Mouse (Mus musculus): ENCODE results near the gene Lrrk1. TPM values are rescaled to one million over a fixed set of nuclear protein-coding genes. Genes with fewer than 3 reads are reported as not detected.

Lrrk1 gene
- polyA plus RNA-seq, 1 experiment from 2014 or later: 2.9 TPM

- no peak for ATAC-seq (ENCODE audit: low FRiP score)
- no peaks in the 10 kb centered on the region for H3K4me1 ChIP-seq (replicated peaks; ENCODE audit: control insufficient read depth, insufficient read depth, low read length)
- H3K27me3 ChIP-seq (ENCODE audit: control insufficient read depth, insufficient read depth, low read length): no peaks in the 10 kb centered on the region
- no peaks in the 10 kb centered on the region for H3K9me3 ChIP-seq (ENCODE audit: control insufficient read depth, low read length)
- H3K36me3 ChIP-seq (ENCODE audit: control insufficient read depth, insufficient read depth, low read length): no peaks in the 10 kb centered on the region
- DNase-seq (ENCODE audit: low spot score): peak; percentile 40
- no peak overlapping the region for H3K27ac ChIP-seq (ENCODE audit: low read depth, low read length)
- H3K4me3 ChIP-seq (ENCODE audit: low read depth, low read length): no peak overlapping the region
- WGBS: 64% methylated on average over 5 of the region's 5 CpGs
- no peak overlapping the region for H3K9ac ChIP-seq (ENCODE audit: low read depth, low read length)
- no peak overlapping the region for H3K4me2 ChIP-seq (replicated peaks; ENCODE audit: low read depth, low read length)
These were observed 67.2 kb downstream of the Lrrk1 start for GRCm38 (mm10) chr7:66320996-66321395.

DNA sequence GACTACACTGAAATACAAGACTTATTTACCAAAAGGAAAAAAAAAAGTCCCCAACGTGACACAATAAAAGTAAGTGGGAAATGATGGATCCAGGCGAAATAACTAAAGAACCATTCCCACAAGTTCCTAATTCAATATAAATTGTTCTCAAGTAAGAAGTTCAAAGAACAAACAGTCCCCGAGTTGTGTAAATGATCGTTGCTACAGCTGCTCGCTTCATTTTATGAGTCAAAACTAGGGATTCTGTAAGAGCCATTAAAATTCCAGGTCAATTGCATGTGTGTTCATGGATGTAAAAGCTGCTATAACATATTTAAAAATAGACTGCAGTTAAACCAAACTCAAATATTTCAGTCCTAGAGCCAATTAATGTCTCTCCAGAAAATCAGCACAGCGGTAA, 70.0 kb downstream of the Lrrk1 start:
- Histone ChIP-seq H3K27me3 (ENCODE audit: control insufficient read depth, insufficient read depth, low read length) (no peaks in the 10 kb centered on the region), H3K4me3 (ENCODE audit: low read depth, low read length) (no peak overlapping the region), H3K4me1 (replicated peaks; ENCODE audit: control insufficient read depth, insufficient read depth, low read length) (no peaks in the 10 kb centered on the region), H3K4me2 (replicated peaks; ENCODE audit: low read depth, low read length) (no peak overlapping the region), H3K36me3 (ENCODE audit: control insufficient read depth, insufficient read depth, low read length) (no peaks in the 10 kb centered on the region), H3K9ac (ENCODE audit: low read depth, low read length) (no peak overlapping the region), H3K27ac (ENCODE audit: low read depth, low read length) (no peak overlapping the region), H3K9me3 (ENCODE audit: control insufficient read depth, low read length) (no peaks in the 10 kb centered on the region)
- no peak for ATAC-seq (ENCODE audit: low FRiP score)
- no peak for DNase-seq (ENCODE audit: low spot score)
- WGBS: 93% methylated on average over 6 of the region's 6 CpGs

- Histone ChIP-seq H3K9me3 (ENCODE audit: control insufficient read depth, low read length) (no peaks in the 10 kb centered on the region), H3K4me3 (ENCODE audit: low read depth, low read length) (no peak overlapping the region), H3K4me2 (replicated peaks; ENCODE audit: low read depth, low read length) (no peak overlapping the region), H3K4me1 (replicated peaks; ENCODE audit: control insufficient read depth, insufficient read depth, low read length) (no peaks in the 10 kb centered on the region), H3K9ac (ENCODE audit: low read depth, low read length) (no peak overlapping the region), H3K36me3 (ENCODE audit: control insufficient read depth, insufficient read depth, low read length) (no peaks in the 10 kb centered on the region), H3K27ac (ENCODE audit: low read depth, low read length) (no peak overlapping the region), H3K27me3 (ENCODE audit: control insufficient read depth, insufficient read depth, low read length) (no peaks in the 10 kb centered on the region)
- WGBS: 84% methylated on average over 26 of the region's 26 CpGs
- no peak for ATAC-seq (ENCODE audit: low FRiP score)
- DNase-seq (ENCODE audit: low spot score): no peak
These were observed 77.2 kb downstream of the Lrrk1 start for GRCm38 (mm10) chr7:66310670-66311656.

- H3K4me3 ChIP-seq (ENCODE audit: low read depth, low read length): no peak overlapping the region
- H3K4me1 ChIP-seq (replicated peaks; ENCODE audit: control insufficient read depth, insufficient read depth, low read length): no peaks in the 10 kb centered on the region
- H3K27me3 ChIP-seq (ENCODE audit: control insufficient read depth, insufficient read depth, low read length): no peaks in the 10 kb centered on the region
- 45% methylated on average over 7 of the region's 7 CpGs for WGBS
- H3K9me3 ChIP-seq (ENCODE audit: control insufficient read depth, low read length): no peaks in the 10 kb centered on the region
- no peak for ATAC-seq (ENCODE audit: low FRiP score)
- peak; percentile 87 for DNase-seq (ENCODE audit: low spot score)
- H3K36me3 ChIP-seq (ENCODE audit: control insufficient read depth, insufficient read depth, low read length): no peaks in the 10 kb centered on the region
- H3K27ac ChIP-seq (ENCODE audit: low read depth, low read length): no peak overlapping the region
- no peak overlapping the region for H3K9ac ChIP-seq (ENCODE audit: low read depth, low read length)
- H3K4me2 ChIP-seq (replicated peaks; ENCODE audit: low read depth, low read length): no peak overlapping the region
These were observed 78.0 kb downstream of the Lrrk1 start for GRCm38 (mm10) chr7:66309950-66310669.

GRCm38 (mm10) chr7:66309240-66309949, 78.8 kb downstream of the Lrrk1 start:
- DNase-seq (ENCODE audit: low spot score) (no peak), ATAC-seq (ENCODE audit: low FRiP score) (no peak)
- Histone ChIP-seq H3K4me2 (replicated peaks; ENCODE audit: low read depth, low read length) (no peak overlapping the region), H3K4me1 (replicated peaks; ENCODE audit: control insufficient read depth, insufficient read depth, low read length) (no peaks in the 10 kb centered on the region), H3K4me3 (ENCODE audit: low read depth, low read length) (no peak overlapping the region), H3K36me3 (ENCODE audit: control insufficient read depth, insufficient read depth, low read length) (no peaks in the 10 kb centered on the region), H3K27ac (ENCODE audit: low read depth, low read length) (no peak overlapping the region), H3K27me3 (ENCODE audit: control insufficient read depth, insufficient read depth, low read length) (no peaks in the 10 kb centered on the region), H3K9ac (ENCODE audit: low read depth, low read length) (no peak overlapping the region), H3K9me3 (ENCODE audit: control insufficient read depth, low read length) (no peaks in the 10 kb centered on the region)
- 77% methylated on average over 5 of the region's 5 CpGs for WGBS

- no peaks in the 10 kb centered on the region for H3K36me3 ChIP-seq (ENCODE audit: control insufficient read depth, insufficient read depth, low read length)
- DNase-seq (ENCODE audit: low spot score) (no peak), ATAC-seq (ENCODE audit: low FRiP score) (no peak)
- no peak overlapping the region for H3K4me3 ChIP-seq (ENCODE audit: low read depth, low read length)
- H3K9me3 ChIP-seq (ENCODE audit: control insufficient read depth, low read length): no peaks in the 10 kb centered on the region
- WGBS: 72% methylated on average over 13 of the region's 13 CpGs
- H3K4me1 ChIP-seq (replicated peaks; ENCODE audit: control insufficient read depth, insufficient read depth, low read length): no peaks in the 10 kb centered on the region
- H3K9ac ChIP-seq (ENCODE audit: low read depth, low read length): no peak overlapping the region
- H3K4me2 ChIP-seq (replicated peaks; ENCODE audit: low read depth, low read length): no peak overlapping the region
- H3K27ac ChIP-seq (ENCODE audit: low read depth, low read length): no peak overlapping the region
- no peaks in the 10 kb centered on the region for H3K27me3 ChIP-seq (ENCODE audit: control insufficient read depth, insufficient read depth, low read length)
These were observed 79.4 kb downstream of the Lrrk1 start for GRCm38 (mm10) chr7:66308581-66309239.

- ATAC-seq (ENCODE audit: low FRiP score): no peak
- Histone ChIP-seq H3K9ac (ENCODE audit: low read depth, low read length) (no peak overlapping the region), H3K4me3 (ENCODE audit: low read depth, low read length) (no peak overlapping the region), H3K9me3 (ENCODE audit: control insufficient read depth, low read length) (no peaks in the 10 kb centered on the region), H3K4me1 (replicated peaks; ENCODE audit: control insufficient read depth, insufficient read depth, low read length) (no peaks in the 10 kb centered on the region), H3K4me2 (replicated peaks; ENCODE audit: low read depth, low read length) (no peak overlapping the region), H3K27me3 (ENCODE audit: control insufficient read depth, insufficient read depth, low read length) (no peaks in the 10 kb centered on the region), H3K36me3 (ENCODE audit: control insufficient read depth, insufficient read depth, low read length) (no peaks in the 10 kb centered on the region), H3K27ac (ENCODE audit: low read depth, low read length) (no peak overlapping the region)
- DNase-seq (ENCODE audit: low spot score): no peak
- whole genome bisulfite sequencing: 82% methylated on average over 2 of the region's 2 CpGs
These were observed 80.4 kb downstream of the Lrrk1 start for GRCm38 (mm10) chr7:66307791-66308190.

DNA sequence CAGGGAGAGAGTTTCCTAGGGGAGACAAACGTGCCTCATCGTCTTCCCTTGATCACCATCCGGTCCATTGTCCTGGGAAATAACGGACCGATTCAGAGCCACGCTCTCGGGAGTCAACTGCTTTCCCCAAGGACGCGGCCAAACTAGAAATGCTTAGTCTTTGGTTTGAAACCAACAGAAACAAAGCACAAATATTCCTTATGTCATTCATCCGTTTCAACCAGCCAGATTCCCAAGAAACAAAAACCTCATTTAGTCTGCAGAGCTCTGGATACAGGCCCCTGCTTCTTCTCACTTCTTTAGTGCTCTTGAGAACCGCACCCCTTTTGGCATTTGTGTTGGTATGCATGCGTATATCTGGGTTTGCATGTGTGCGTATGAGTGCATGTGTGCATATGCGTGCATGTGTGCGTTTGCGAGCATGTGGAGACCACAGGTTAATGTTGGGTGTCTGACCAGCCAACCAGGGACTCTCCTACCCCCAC, 82.4 kb downstream of the Lrrk1 start:
- no peak overlapping the region for H3K27ac ChIP-seq (ENCODE audit: low read depth, low read length)
- ATAC-seq (ENCODE audit: low FRiP score) (no peak), DNase-seq (ENCODE audit: low spot score) (no peak)
- 87% methylated on average over 16 of the region's 16 CpGs for WGBS
- no peaks in the 10 kb centered on the region for H3K4me1 ChIP-seq (replicated peaks; ENCODE audit: control insufficient read depth, insufficient read depth, low read length)
- H3K27me3 ChIP-seq (ENCODE audit: control insufficient read depth, insufficient read depth, low read length): no peaks in the 10 kb centered on the region
- H3K4me3 ChIP-seq (ENCODE audit: low read depth, low read length): no peak overlapping the region
- no peaks in the 10 kb centered on the region for H3K36me3 ChIP-seq (ENCODE audit: control insufficient read depth, insufficient read depth, low read length)
- no peak overlapping the region for H3K4me2 ChIP-seq (replicated peaks; ENCODE audit: low read depth, low read length)
- H3K9ac ChIP-seq (ENCODE audit: low read depth, low read length): no peak overlapping the region
- no peaks in the 10 kb centered on the region for H3K9me3 ChIP-seq (ENCODE audit: control insufficient read depth, low read length)
